Mouse (Mus musculus) small intestine, adult 2 months (tissue): ENCODE measurements around the gene Olfr1532-ps1.
"Not testable (repeated sequence)": the region's sequence is repeated elsewhere in the genome, so short reads cannot be mapped to it uniquely, and the experiment has no call there.

Source experiments
- CTCF ChIP-seq: fragments of 200-500 bp; IDR thresholded peaks from 2 replicates; pipeline ENCODE4 v1.5.1; 2012; ENCODE audit warnings: low read depth, mild to moderate bottlenecking, control low read depth, inconsistent platforms, low read length, moderate library complexity, mixed read lengths; ENCODE audit not compliant: insufficient replicate concordance, insufficient read length; ENCODE audit errors: extremely low read depth
- POLR2A ChIP-seq: fragments of 200-500 bp; IDR thresholded peaks from 2 replicates; pipeline ENCODE4 v1.6.1; 2012; ENCODE audit warnings: low read depth, mild to moderate bottlenecking, control low read depth, inconsistent platforms, low read length, moderate library complexity

DNA sequence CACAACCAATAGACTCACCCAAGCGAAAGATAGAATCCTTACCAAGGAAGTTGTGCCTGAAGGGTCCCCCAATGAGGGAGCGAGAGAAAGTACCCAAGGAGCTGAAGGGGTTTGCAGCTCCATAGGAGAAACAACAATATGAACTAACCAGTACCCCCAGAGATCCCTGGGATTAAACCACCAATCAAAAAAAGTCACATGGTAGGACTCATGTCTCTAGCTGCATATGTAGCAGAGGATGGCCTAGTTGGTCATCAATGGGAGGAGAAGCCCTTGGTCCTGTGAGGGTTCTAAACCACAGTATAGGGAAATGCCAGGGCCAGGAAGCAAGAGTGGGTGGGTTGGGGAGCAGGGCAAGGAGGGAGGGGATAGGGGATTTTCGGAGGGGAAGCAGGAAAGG is 6.7 kb upstream of the Olfr1532-ps1 start, which contains the start of gene Olfr707:
- not testable (repeated sequence) for TF ChIP-seq CTCF, POLR2A
